Mouse (Mus musculus): Measurements from ENCODE around the gene Rdm1. TPM values are rescaled to one million over a fixed set of nuclear protein-coding genes. Genes with fewer than 3 reads are reported as not detected.
A peak's percentile ranks its signal among the peaks of the same experiment; 100 is the strongest.
"Not testable (repeated sequence)": the region's sequence is repeated elsewhere in the genome, so short reads cannot be mapped to it uniquely, and the experiment has no call there.

Gene Rdm1
- 10 to 100 TPM; 29.2 to 35.0 TPM for total RNA-seq (2021)

DNA sequence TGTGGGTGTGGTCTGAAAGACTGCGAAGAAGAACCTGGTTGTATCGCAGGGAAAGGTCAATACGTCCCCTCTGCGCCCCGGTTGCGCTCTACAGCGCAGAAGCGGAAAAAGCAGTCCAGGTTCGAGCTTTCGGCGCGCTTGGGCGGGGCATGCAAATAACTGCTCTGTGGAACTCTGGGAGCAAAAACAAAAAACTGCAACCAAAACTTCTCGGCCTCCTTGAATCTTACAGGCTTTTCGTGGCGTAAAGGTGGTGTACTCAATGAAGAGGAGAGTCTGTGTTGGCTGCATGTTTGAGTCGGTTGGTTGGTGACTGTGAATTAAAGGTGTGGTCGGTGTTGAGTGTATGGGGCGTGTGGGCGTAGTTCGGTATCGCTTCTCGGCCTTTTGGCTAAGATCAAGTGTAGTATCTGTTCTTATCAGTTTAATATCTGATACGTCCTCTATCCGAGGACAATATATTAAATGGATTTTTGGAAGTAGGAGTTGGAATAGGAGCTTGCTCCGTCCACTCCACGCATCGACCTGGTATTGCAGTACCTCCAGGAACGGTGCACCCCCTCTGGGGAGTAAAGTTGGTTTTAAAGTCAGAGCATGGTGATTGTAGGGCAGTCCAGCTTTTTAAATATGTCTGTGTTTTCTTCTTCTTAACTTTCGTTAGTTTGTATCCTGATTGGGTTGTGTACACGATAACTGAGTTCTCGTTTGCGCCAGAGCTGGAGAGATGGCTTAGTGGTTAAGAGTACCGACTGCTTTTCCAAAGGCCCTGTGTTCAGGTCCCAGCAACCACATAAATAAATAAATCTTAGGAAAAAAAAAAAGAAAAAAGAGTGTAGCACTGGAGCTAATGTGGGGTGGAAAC is at the start of gene Rdm1:
Gene Rdm1, plus strand, starts transcription at position 201 of the 862 bp plus-strand sequence.
- peak; percentile 85 for DNase-seq

- no peak for DNase-seq
Observed at GRCm38 (mm10) chr11:101581081-101581764, 45.8 kb upstream of the Rdm1 start.

DNA sequence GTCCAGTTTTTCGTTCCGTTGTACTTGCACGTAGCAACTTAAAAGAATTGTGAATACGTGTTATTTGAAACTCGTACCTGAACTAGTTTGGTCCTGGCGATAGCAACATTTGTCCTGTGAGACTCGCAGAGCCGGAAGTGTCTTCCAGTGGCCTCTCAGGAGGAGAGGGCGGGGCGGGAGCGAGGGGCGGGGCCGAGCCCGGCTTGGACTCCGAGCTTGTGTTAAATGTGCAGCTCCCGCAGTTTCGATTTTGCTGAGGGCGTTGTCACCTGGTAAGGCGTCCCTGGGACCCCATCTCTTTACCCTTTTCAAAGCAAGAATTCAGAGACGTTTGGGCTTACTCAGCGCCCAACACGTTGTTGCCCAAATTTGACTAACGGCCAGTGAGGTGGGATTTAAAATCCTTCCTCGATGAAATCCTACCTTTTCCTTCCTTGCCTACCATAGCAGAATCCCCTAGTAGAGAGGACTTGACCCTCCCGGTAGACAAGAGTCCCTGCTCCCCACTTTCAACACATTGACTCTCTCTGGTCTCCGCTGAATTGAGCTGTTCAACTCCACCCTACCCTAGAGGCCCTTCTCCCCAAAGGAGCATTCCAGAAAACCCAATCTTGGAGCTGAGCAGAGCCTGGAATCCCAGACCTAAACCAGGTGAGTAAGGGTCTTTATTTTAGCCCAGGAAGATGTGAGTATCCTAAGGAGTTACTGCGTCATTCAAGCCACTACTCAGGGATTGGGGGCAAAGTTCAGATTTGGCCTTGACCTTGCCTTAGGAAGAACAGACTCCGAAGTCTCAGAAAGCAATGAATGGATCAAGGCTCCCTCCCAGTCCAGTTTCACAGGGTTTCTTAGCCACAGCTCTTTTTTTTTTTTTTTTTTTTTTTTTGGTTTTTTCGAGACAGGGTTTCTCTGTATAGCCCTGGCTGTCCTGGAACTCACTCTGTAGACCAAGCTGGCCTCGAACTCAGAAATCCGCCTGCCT is 44.6 kb upstream of the Rdm1 start, which contains the start of gene Tmem106a:
Gene Tmem106a, plus strand, starts transcription at position 189 of the 982 bp plus-strand sequence.
- DNase-seq: peak; percentile 73

GRCm38 (mm10) chr11:101583205-101583604 is 43.8 kb upstream of the Rdm1 start:
- no peak for DNase-seq

DNA sequence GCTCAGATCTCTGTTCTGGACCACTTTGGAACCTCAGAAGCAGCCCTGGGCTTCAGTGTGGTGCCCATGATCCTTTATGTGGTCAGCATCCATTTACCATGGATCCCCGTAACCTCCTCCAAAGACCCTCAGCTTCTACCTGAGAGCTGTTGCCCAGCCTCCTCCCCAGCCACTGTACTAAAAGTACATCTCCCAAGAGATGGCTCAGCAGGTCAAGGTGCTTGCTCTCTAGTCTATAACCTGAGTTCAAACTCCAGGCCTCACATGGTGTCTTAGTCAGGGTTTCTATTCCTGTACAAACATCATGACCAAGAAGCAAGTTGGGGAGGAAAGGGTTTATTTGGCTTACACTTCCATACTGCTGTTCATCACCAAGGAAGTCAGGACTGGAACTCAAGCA is 42.0 kb upstream of the Rdm1 start:
- not testable (repeated sequence) for DNase-seq

DNA sequence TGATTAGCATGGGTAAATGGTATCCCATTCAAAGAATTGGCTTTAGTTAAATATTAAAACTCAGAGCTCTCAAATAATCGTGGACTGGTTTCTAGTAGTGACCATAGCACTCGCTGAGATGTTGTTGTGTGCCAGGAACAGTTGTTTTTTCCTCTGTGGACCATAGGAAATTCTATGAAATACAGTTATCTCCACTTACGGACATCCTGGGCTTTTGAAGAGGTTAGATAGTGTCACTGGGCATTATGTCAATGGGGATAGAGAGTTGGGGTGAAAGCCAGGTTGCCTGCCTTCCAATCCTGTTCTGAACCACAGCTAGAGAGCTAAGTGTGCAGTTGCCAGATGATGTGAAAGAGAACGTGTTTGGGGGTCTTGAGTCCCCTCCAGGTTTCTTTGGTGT is 41.2 kb upstream of the Rdm1 start:
- DNase-seq: no peak

GRCm38 (mm10) chr11:101587676-101588075 is 39.3 kb upstream of the Rdm1 start:
- DNase-seq: no peak

- DNase-seq: no peak
Observed at GRCm38 (mm10) chr11:101588868-101589267, 38.1 kb upstream of the Rdm1 start.

DNA sequence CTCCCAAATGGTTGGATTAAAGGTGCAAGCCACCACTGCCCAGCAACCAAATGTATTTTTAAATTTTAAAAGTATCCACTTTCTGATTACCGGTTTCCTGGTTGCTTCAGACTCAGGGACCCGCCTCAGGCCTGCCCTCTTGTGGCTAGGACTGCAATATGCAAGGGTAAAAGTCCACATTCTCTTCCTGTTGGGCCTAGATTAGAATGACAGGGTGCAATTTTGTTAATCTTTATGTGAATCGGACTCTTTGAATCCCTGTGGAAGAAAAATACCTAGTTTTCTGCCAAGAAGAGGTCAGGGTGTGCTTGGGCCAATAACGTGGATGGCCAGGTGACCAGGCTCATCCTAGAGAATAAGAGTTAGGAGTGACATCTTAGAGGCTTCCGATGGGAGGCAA is 37.6 kb upstream of the Rdm1 start:
- peak; percentile 65 for DNase-seq

GRCm38 (mm10) chr11:101589989-101590624 is 36.9 kb upstream of the Rdm1 start:
- no peak for DNase-seq

GRCm38 (mm10) chr11:101599156-101599555 is 27.8 kb upstream of the Rdm1 start, which contains the start of gene Gm11634:
Gene Gm11634 (minus strand): TSS chr11:101599256.
- no peak for DNase-seq

- peak; percentile 82 for DNase-seq
Observed at GRCm38 (mm10) chr11:101602491-101602890, 24.5 kb upstream of the Rdm1 start.

- DNase-seq: no peak
Observed at GRCm38 (mm10) chr11:101604116-101604515, 22.9 kb upstream of the Rdm1 start.

DNA sequence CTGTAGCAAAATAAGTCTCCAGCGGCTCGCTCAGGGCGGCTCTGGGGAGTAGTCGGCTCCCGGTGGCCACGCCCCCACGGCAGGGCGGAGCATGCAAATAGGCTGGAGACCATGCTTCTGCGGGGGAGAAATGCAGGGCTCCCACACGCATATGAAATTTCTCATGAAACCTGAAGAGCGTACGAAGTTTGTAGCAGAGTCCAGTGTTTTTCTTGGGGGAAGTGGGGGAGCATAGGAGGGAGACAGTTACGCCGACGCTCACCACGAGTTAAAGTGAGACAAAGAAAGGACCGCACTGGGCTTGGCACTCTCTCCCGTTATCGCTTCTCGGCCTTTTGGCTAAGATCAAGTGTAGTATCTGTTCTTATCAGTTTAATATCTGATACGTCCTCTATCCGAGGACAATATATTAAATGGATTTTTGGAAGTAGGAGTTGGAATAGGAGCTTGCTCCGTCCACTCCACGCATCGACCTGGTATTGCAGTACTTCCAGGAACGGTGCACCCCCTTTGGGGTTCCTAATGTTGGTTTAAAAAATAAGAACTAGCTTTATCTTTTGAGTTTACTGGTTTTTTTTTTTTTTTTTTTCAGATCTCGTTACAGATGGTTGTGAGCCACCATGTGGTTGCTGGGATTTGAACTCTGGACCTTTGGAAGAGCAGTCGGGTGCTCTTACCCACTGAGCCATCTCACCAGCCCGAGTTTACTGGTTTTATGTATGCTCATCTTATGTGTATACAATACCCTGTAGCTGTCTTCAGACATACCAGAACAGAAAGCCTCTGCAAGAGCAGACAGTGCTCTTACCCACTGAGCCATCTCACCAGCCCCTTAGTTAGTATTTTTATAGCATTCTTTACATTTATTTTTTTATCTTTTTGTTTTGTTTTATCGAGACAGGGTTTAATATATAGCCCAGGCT is 22.2 kb upstream of the Rdm1 start:
- DNase-seq: peak; percentile 80

DNA sequence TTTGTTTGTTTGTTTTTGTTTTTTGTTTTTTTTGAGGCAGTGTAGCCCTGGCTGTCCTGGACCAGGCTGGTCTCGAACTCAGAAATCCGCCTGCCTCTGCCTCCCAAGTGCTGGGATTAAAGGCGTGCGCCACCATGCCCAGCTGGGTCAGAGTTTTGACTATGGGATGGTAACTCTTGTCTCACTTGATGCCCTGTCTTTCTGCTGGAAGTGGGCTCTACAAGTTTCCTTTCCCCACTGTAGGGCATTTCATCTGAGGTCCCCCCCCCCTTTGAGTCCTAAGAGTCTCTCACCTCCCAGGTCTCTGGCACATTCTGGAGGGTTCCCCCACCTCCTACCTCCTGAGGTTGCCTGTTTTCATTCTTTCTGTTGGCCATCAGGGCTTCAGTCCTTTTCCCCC is 19.9 kb upstream of the Rdm1 start:
- not testable (repeated sequence) for DNase-seq

DNA sequence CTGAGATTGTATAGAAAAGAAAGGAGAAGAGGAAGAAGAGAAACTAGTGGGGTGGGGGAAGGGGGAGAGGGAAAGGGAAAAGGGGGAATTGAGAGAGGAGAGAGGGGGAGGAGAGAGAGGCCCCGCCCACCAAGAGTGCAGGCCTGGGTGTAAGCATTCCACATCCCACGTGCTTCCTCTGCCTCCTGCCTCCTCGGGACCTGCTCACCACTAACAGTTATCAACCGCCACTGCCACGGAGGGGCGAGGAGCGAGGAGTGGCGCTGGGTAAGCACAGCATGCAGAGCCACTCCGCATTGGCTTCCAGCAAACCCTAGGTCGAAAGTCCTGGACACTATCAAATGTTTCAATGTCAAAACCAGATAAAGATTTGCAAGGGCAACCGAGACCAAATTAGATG is 16.6 kb upstream of the Rdm1 start:
- no peak for DNase-seq

- no peak for DNase-seq
Observed at GRCm38 (mm10) chr11:101613596-101613995, 13.4 kb upstream of the Rdm1 start.

DNA sequence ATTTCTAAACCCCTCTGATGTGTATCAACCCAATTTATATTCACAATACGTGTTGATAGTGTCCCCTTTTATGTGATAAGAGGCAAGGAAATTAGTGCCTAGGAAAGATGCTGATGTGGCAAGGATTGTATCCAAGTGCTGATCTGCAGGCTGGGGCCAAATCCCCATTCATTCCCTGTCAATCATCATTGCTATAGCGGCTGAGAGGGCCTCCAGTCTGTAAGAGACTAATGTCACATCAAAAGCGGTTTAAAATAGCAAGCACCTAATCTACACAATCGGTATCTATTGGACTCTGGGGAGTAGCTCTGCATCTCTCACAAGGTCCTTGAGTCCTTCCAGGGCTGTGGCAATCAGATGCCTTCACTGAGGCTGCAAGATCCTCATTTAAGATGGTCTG is 12.9 kb upstream of the Rdm1 start:
- DNase-seq: no peak

DNA sequence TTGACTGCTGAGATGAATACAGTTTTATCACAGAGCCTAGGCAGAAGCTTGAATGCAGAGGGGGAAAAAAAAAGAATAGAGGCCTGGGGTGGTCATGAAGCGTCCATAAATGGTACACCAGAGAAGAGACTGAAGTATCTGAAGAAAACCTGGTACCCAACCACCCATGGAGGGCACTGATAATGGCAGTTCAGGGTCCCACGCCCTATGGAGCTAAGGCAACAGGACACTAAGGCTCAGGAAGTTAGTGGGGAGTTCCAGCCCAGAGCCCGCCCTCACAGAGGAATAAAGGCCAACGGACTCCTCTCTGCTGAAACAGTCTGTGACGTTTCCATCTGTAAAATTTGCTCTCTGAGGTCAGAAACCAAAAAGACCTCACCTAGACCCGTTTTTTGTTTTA is 11.6 kb upstream of the Rdm1 start:
- DNase-seq: no peak

DNA sequence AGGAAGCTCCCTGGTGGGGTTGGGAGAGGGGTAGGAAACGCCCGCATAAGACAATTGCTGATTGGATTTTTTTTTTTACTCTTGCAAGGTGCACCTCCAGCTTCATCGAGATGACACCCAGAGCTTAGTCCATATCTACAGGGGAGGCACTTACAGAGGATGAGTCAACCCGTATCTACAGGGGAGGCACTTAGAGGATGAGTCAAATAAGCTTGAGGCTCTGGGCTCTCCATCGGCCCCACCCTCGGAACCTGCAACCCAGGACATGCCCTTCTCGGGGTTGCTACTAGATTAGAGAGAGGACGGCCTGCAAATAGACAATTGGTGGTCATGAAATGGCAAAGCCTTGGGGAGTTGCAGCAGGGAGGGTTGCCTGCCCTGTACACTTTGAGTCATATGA is 10.9 kb upstream of the Rdm1 start:
- no peak for DNase-seq
